In genomic region chr5:45033146-45033545, GRCm38 (mm10) we compare ENCODE assay signal across 15 mouse cellular contexts.
"Had no signal": no experiment of that assay in that cellular context is flagged by ENCODE, and none has a peak within 500 bp of the region (broad histone marks: within the 10 kb centered on the region; RNA-seq: fewer than 3 reads in every experiment).

No protein-coding gene starts in this region.

- H3K9me3 ChIP-seq: liver, embryonic 13.5 days; midbrain, embryonic 12.5 days; midbrain, embryonic 15.5 days; neural tube, embryonic 13.5 days had no signal

- H3K4me2 ChIP-seq: liver, embryonic 13.5 days; midbrain, embryonic 12.5 days; midbrain, embryonic 15.5 days; neural tube, embryonic 13.5 days had no signal

- H3K36me3 ChIP-seq: liver, embryonic 13.5 days; midbrain, embryonic 12.5 days; midbrain, embryonic 15.5 days; neural tube, embryonic 13.5 days had no signal

- ATAC-seq: intestine, postnatal 0 days; midbrain, embryonic 15.5 days had no signal

- H3K4me3 ChIP-seq: layer of hippocampus, adult 2 months; left cerebral cortex, adult 2 months; liver, embryonic 13.5 days; midbrain, embryonic 12.5 days; midbrain, embryonic 15.5 days; neural tube, embryonic 13.5 days had no signal

- H3K27me3 ChIP-seq: liver, embryonic 13.5 days; midbrain, embryonic 12.5 days; midbrain, embryonic 15.5 days; neural tube, embryonic 13.5 days had no signal

- H3K27ac ChIP-seq: layer of hippocampus, adult 2 months; left cerebral cortex, adult 2 months; liver, embryonic 13.5 days; midbrain, embryonic 12.5 days; midbrain, embryonic 15.5 days; neural tube, embryonic 13.5 days; stomach, postnatal 0 days had no signal

- H3K9ac ChIP-seq: liver, embryonic 13.5 days; midbrain, embryonic 12.5 days; midbrain, embryonic 15.5 days; neural tube, embryonic 13.5 days had no signal

- DNase-seq: kidney, adult 2 months; kidney, postnatal 14 days; layer of hippocampus, adult 9-11 months; liver, embryonic 13.5 days; lung, adult 2 months; right cerebral cortex, postnatal 4 days; thymus, adult 2 months; thymus, postnatal 14 days had no signal

- H3K4me1 ChIP-seq: liver, embryonic 13.5 days; midbrain, embryonic 12.5 days; midbrain, embryonic 15.5 days; neural tube, embryonic 13.5 days had no signal
